Mouse (Mus musculus) natural killer cell, adult 2 months (primary cell): ENCODE data around the gene Dlgap1.
"Not testable (repeated sequence)": the region's sequence is repeated elsewhere in the genome, so short reads cannot be mapped to it uniquely, and the experiment has no call there.

Source experiments
- DNase-seq, 2 experiments: peaks; one replicate each; pipeline ENCODE4 v3.0.0; 2022; ENCODE audit warnings: low spot score in 2 of 2

The Dlgap1 gene

GRCm38 (mm10) chr17:70837474-70837873 is 868.6 kb downstream of the Dlgap1 start:
- DNase-seq: not testable (repeated sequence)

- DNase-seq: no peak
These were observed 869.2 kb downstream of the Dlgap1 start for GRCm38 (mm10) chr17:70838031-70838430.

DNA sequence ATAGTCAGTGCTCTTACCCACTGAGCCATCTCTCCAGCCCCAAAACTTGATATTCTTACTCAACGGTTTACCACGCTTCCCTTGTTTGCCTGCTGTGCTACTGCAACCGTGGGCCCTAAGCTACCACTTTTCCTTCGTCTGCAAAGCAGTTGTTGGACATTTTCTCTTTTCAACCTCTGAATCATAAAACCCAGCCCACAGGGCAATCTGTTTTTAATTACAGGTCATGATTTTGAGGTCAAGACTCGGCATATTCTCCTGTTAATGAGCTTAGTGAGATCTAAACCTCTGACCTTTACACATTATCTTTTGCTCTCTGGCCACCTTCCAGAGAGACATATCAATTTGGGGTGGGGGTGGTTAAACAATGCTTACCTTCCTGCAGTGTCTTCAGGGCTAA is 869.7 kb downstream of the Dlgap1 start:
- no peak for DNase-seq

- DNase-seq: no peak
These were observed 874.4 kb downstream of the Dlgap1 start for GRCm38 (mm10) chr17:70843252-70843651.

DNA sequence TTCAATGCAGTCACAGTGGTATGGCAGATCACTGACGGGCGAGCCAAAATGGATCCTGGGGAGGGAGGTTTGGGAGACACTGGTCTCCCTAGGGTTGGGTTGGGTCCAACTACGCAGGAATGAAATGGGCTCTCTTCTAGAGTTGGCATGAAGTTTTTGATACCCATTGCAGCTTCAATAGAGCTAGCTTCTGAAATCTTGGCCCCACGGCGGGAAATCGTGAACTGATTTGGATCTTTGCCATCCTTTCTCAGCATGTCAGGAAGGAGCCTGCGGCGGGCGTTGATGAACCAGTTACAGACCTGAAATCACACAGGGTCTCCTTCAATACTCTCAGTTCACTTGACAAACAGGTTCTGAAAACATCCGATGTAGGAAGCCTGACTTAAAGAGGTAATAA is 876.1 kb downstream of the Dlgap1 start:
- no peak for DNase-seq

DNA sequence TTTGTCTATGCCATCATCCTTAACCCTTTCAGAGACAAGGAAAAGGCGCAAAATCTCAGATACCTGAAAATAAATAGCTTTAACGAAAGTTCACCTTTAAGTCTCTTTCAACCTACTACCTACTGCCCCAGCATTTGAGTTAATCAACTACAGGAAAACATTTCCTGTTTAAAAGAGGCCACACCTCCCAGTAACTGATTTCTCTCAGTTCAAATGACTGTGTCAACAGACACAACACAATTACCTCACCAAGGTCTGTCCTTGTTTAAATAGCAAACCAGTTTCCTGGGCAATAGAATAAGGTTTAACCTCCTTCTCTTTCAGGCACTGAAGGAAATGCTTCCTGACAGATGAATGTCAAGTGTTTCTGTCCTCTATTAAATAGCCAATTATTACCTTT is 876.7 kb downstream of the Dlgap1 start:
- DNase-seq: no peak

GRCm38 (mm10) chr17:70846111-70846644 is 877.3 kb downstream of the Dlgap1 start:
- no peak for DNase-seq

- peak; percentile 62 to 67 for DNase-seq
These were observed 878.2 kb downstream of the Dlgap1 start for GRCm38 (mm10) chr17:70847086-70847485.

DNA sequence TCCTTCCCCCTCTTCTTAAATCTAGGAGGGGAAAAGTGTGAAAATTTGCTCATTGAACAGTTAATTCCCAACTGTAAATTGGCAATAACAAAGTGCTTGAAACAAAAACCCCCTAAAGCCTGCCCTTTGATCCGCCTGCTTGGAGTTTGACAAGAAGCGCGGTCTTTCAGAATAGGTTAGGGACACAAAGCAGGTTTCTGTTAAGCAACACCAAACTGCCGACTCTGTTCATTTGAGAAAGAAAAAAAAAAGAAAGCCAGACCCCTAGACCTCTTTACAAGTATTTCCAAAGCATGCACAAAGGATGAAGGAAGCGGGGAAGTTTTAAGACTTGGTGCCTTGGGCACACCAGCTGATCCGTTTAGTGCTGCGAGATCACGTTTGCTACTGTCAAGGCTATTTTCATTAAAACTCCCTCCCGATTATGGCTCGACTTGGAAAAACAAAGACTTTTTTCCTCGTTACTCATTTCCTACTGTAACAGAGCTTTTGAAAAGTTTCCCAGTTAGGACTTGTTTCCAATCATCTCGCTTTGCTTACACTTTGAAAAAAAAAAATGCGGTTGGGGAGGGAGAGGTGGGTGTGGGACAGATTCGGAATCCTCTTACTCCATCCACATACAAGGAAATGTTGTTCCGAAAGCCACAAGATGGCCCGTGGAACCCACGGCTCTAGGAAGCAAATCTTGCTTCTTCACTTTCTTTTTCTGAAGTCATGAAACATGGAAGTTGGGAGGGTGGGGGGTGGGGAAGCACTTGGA is 879.1 kb downstream of the Dlgap1 start:
- no peak for DNase-seq

GRCm38 (mm10) chr17:70848511-70849398 is 879.9 kb downstream of the Dlgap1 start:
- DNase-seq: peak; percentile 23 to 38

- peak; percentile 76 to 84 for DNase-seq
These were observed 880.7 kb downstream of the Dlgap1 start for GRCm38 (mm10) chr17:70849399-70850232.

GRCm38 (mm10) chr17:70850233-70850995 is 881.5 kb downstream of the Dlgap1 start:
- DNase-seq: peak; percentile 60 to 67

GRCm38 (mm10) chr17:70850996-70851991 is 882.4 kb downstream of the Dlgap1 start:
- DNase-seq: peak; percentile 77 to 88

DNA sequence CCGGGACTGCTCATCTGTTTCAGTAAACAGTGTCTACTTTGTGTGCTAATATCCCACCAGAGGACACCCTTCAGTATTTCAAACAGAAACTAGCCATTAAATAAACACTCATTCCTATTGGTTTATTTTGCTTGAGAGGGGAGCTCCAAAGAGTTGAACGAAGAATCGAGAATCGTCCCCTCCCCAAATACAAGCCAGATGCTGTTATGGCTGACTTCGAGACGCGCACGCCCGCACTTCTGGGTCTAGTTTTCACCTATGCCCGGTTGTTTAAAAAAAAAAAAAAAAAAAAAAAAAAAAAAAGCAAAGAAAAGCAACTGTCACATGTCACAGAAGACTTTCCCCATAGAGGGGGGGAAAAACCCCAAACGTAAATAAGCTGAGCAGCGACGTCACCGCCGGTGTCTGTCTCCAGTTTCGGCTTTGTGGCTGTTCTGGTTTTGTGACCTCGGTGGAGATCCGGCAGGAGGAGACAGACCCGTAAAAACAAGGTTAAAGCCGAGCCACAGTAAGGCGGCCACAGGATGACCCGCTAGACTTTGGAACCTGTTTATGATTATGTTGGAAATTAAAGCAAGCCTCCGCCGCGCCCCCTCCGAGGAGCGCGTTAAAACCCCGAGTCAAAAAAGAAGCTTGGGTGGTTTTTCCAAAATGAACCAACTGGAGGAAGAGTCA is 883.3 kb downstream of the Dlgap1 start:
- DNase-seq: peak; percentile 94 to 95

GRCm38 (mm10) chr17:70852686-70853386 is 884.0 kb downstream of the Dlgap1 start:
- peak; percentile 77 to 78 for DNase-seq

- peak; percentile 64 to 83 for DNase-seq
These were observed 884.6 kb downstream of the Dlgap1 start, which contains the start of gene Tgif1 for GRCm38 (mm10) chr17:70853436-70853905. Gene Tgif1, minus strand, starts transcription at chr17:70853546.

GRCm38 (mm10) chr17:70854021-70854420 is 885.1 kb downstream of the Dlgap1 start:
- DNase-seq: no peak

DNA sequence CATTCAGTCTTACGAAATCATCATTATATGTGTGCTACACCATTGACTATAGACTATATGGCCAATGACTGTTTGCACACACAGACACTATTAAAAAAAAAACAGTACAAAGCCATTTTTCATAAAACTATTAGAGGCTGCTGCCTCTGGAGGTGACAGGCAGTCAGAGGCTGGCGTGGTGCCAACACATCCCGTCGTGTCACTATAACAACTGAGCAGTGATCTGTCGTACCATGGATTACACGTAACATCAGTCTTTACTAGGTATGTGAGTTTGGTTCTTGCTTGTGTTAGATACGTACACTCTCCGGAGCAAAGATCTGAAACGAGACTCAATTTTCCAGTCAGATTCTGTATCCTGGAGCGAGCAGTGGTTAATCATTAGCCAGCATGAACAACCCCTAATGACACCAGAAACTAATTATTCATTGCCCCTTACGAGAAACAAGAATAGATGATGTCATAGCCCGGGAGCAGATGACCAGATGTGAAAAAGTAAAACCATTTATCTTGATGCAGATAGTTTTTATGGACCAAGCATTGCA is 888.1 kb downstream of the Dlgap1 start:
- DNase-seq: no peak
